Mouse (Mus musculus) spleen, postnatal 10 days (tissue): ENCODE data around the gene Lyg2.

Experiments used
- DNase-seq, 2 experiments: peaks; one replicate each; pipeline ENCODE4 v3.0.0; 2021 to 2022; ENCODE audit warnings: low spot score in 2 of 2

The Lyg2 gene

DNA sequence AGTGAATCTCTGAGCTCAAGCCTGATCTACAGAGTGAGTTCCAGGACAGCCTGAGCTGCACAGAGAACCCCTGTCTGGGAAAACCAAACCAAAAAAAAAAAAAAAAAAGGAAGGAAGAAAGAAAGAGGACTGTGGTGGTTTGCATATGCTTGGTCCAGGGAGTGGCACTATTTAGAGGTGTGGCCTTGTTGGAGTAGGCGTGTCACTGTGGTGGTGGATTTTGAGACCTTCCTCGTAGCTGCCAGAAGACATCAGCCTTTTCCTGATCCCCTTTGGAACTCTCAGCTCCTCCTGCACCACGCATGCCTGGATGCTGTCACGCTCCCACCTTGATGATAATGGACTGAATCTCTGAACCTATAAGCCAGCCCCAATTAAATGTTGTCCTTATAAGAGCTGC is 32.9 kb downstream of the Lyg2 start:
- DNase-seq, result no peak

DNA sequence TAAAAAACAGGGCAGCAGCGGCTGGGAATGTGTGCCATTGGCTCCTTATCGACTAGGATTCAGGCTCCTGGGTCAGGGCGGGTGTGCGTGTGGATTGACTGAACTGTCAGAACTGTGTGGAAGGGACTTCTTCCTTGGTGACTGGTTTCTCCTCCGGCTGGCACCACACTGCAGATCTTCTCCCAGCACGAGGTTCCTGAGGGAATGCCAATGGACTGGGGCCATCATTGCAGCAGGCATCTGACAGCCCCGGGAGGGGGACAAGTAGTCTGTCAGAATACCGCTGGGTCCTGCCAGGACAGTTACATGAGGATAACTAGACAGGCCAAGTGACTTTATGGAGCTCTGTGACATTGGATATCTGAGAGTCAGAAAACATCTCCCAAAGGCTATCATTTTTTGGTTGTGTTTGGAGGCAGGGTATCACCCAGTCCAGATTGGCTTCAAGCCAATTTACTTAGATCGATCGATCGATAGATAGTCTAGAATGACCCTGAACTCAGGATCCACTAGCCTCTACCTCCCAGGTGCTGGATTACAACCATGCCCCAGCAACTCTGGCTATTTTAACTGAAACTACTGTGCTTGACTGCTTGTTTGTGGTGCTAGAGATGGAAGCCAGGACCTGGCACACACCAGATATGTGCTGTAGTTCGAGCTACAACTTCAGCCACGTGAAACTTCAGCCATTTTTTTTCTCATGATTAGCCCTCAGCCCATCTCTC is 38.4 kb downstream of the Lyg2 start:
- no peak for DNase-seq

DNA sequence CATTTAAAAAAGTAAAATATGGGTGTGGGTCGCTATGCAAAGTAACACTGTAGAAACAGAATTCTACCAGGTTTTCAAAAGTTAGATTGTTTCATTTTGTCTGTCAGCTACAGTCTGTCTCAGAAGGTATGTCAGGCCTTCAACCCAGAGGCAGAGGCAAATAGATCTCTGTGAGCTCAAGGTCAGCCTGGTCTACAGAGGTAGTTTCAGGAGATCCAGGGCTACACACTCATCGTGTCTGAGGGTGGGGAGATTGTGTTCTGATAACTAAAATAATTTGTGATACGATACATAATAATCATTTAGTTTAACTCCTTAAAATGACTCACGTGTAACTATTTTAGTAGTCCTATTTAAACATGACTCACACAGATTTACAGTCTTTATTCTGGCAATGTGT is 43.1 kb downstream of the Lyg2 start:
- DNase-seq, result no peak

DNA sequence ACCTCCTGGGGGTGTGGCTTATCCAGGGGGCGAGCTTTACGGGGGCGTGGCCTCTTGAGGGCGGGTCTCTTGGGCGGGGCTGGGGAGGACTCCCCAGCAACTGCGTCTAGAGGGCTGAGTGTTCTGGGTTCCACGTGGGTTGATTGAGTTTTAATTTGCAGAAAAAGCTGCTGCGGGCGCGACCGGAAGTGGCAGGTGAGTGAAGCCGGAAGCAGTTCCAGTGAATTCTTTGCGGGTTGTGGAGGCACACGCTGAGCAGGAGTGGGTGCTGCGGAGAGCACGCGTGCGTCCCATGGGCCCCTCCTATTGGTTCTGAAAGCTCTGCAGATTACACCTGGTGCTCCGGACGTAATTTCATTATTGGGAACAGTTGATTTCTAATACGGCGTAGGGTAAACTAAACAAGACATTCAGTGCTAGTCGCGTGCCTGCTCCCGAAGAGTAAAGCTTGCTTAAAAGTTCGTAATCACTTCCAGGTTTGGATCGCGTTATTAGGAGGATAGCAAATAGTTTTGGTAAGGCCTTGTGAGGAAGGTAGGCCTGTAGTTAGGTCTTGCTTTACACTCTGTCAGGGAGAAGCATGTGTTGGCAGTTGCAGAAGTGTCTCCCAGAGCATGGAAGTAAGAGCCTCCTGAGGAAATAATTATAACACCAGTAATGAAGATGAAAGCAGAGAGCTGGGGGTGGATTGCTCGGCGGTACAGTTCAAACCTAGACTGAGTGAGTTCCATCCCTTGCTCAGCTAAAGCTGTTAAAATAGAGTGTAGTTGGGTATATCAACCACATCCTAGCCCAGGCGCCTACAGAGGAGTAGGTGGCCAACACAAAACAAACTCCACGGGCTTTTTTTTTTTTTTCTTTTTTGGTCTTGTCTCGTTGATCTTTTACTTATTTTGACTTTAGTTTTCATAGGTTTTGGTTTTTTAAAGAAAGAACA is 43.9 kb downstream of the Lyg2 start:
- DNase-seq, result peak; percentile 63 to 86

DNA sequence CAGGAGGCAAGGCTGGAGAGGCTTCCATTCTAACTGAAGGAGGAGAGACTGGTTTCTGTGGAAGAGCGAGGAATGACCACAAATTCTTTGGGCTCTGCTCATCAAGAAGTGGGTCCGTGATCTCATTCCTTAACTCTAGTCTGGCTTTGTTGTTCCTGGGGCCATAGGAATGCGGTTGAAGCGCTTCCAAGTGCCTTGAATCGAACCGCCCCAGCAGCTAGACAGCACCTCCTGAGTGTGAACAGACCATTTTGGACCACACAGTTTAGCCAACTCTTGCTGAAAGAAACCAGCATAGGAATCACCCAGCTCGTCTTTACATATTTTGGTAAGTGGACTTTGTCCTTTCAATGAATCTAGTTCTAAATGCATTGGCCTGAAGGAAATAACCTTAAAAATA is 44.6 kb downstream of the Lyg2 start, which contains the start of gene Lipt1:
Gene Lipt1, plus strand, starts transcription at position 35 of the 400 bp plus-strand sequence.
- DNase-seq, result no peak

DNA sequence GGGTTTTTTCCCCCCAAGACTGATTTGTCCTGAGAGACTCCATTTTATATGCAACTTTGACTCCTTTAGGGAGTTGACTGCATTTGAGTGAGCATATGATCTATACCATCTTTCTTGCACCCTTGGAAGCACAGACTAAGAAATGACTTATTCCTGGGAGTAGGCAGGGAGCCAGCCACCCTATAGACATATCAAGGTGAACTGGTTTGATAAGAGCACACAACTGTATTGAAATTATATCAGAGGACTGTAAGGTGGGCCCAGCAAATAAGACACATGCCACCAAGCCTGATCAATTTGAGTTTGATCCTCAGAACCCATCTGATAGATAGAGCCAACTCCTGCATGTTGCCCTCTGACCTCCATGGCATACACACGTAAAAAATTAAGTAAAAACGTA is 46.9 kb downstream of the Lyg2 start:
- no peak for DNase-seq

DNA sequence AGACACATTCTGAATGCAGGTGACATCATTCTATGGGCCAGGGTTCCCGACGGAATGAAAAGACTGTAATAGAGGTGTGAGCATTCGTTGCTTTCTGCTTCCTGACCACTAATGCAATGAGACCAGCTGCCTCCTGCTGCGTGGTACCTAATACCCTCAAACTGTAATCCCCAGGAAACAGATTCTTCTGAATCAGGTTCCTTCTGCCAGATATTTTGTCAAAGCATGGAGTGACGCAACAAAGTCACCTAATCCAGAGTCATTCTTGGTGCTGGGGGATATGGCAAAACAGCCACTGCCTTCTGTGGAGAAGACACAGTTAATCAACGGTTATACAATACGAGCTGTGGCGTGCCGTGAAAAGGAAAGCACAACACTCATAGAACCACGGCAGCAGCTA is 47.7 kb downstream of the Lyg2 start:
- no peak for DNase-seq

DNA sequence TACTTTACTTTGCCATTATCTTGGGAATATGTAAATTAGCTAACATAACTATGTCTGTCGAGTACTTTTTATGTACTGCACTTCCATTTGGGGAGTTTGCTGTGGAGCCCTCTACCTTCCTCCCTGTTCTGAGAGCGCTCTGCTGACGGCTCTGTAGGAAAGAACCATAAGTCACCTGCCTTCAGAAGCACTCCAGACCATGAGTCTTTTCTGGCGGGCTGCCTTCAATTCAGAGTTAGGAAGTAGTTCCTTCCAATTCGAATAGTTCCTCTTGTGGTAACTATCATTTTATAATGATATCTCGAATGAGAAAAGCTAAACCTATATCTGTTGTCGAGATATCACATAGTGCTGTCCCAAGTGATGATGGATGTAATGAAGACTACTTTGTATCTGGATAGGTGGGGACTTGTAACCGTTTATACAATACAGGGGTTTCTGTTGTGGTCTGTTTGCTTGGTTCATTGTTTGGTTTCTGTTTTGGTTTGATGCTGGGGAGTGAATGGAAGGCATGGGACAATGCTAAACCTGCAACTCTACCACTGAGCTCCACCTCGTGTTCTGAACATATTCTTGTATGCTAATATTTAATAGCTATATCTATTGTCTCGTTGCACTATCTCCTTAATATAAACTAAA is 48.5 kb downstream of the Lyg2 start:
- DNase-seq, result no peak

DNA sequence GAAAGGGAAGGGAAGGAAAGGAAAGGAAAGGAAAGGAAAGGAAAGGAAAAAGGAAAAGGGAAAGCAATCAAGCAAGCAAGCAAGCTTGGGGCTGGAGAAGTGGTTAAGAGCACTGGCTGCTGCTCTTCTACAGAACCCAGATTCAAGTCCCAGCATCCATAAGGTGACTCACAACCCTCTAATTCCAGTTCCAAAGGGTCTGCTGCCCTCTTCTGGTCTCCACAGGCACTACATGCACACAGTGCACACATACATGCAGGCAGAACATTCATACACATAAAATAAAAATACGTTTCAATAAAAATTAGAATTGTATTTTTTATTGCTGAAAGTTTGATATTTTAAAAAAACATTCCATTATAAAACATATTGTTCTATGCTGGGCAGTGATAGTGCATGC is 49.2 kb downstream of the Lyg2 start:
- peak in 1 of 2 experiments; percentile 79 for DNase-seq

DNA sequence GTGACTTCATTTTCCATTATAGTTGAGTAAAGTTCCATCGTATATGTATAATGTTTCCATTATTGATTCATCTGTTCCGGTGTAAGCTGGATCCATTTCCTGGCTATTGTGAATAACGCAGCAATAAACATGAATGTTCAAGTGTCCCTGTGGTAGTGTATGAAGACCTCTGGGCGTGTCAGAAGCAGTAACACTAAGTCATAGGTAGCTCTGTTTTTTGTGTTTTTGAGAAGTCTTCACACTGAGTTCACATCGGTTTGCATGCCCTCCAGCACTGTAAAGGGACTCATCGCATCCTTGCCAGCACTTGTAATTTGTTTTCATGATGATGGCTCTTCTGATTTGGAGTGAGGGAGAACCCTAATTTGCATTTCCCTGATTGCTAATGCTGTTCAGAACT is 50.0 kb downstream of the Lyg2 start, which contains the start of gene Tsga10:
Gene Tsga10, minus strand, starts transcription at position 144 of the 400 bp plus-strand sequence.
- no peak for DNase-seq

DNA sequence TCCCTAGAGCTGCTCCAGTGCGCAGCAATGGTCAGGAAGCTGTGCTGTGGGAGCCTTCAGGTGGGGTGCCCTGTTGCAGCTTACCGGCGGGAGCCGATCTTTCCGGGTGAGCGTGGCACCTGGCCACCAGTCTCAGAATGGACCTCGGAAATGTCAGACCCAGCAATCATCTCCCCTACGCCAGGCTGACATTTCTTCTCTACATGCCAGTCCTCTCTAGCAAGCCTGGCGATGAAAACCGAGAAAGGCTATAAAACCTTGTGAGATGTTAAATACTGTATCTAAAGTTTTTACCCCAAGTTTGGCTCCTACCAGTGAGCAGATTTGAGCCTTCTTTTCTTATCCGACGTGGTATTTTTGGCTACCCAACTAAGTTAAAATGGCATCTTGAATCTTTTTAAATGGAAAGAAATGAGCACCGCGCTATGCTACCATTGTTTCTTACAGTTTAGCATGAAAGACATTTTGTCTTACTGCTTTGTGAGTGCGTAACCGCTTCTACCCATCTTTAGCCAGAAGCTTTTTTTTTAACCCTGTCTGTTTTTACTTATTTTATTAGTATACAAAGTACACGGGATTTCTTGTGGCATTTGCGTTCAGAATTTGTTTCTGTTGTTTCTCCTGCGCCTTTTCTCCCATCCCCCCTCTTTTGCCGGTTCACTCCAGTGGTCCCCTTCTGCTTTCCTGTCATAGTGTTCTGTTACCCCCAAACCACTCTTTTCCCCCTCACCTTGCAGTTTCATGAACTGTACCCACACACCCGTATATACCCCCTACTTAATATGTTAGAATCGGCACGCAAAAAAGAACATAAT is 50.7 kb downstream of the Lyg2 start:
- no peak for DNase-seq

DNA sequence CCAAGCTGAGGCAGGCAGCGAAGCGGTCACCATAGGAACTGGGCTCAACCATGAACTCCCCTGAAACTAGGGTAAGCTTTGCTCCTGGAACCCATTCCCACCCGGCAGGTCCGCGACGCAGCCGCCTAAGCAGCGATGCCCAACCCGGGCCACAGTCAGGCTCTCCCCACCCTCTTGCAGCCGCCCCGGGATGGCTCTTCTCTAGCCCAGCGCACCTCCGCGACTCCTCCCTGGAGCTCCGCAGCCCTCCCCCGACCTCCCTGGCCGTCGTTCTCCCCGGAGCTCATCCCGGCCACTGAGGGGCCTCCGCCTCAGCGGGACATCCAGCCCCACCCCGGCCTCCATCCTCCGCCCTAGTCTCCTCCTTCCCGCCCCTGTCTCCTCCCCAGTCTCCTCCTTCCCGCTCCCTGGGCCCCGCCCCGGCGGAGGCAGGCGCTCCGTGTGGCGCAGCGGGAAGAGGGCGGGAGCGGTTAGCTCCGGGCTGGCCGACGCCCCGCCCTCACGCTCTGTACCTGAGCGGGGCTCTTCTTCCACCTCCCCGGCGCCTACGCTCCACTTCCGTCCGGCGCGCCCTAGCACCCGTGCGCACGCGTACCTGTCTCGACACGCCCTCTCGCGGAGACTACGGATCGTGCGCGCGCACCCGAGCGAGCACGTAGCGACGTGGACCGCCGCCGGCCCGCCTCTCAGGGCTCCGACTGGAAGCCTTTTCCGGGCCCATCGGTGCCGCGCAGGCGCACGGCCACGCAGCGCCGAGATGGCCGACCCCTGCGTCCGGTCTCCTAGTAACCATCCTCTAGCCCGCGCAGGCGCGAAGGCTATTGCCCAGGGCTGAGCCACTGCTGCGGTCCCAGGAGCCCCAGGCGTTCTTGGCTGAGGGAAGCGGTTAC is 51.5 kb downstream of the Lyg2 start:
- peak; percentile 98 to 99 for DNase-seq
